Mouse (Mus musculus) olfactory bulb, adult 2 months (tissue): Measurements from ENCODE around the gene Unc13d.

ENCODE experiments used
- CTCF ChIP-seq: fragments of 200-500 bp; IDR thresholded peaks from 2 replicates; pipeline ENCODE4 v1.5.1; 2012; ENCODE audit warnings: low read depth, mild to moderate bottlenecking, low read length, moderate library complexity; ENCODE audit not compliant: insufficient read depth
- POLR2A ChIP-seq: fragments of 200-500 bp; IDR thresholded peaks from 2 replicates; pipeline ENCODE4 v1.6.1; 2012; ENCODE audit warnings: mild to moderate bottlenecking, low read depth, low read length, moderate library complexity; ENCODE audit not compliant: insufficient read depth

DNA sequence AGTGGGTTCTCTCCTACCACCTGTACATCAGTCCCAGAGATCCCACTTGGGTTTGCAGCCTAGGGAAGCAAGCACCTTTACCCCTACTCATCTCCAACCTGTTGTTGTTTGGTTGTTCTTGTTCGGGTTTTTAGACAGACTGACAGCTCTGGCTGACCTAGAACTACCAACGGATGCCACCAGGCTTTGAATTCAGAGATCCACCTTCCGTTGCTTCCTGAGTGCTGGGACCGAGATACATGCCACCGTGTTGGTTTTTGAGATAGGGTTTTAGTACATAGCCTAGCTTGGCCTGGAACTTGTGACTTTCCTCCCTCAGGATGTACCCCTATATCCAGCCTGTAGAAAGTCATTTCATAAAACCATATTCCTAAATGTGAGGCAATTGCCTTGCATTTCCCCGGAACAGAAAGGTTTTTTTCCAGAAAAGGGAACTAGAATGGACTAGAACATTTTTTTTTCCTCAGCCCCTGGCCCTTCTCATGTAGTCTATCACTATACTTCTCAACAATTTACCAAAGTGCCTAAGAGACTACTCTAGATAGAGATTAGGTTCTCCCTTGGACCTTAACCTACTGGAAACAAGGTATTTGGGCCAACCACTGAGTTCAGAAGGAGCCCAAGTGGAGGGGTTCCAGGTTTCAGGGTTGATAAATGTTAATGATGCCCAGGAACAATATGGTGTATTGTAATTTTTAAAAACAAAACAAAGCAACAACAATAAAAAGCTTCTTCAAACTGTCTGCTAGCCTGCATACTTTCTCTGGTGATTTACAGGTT is 48.5 kb downstream of the Unc13d start:
- TF ChIP-seq POLR2A (no peak), CTCF (no peak)
